In the genomic region with DNA sequence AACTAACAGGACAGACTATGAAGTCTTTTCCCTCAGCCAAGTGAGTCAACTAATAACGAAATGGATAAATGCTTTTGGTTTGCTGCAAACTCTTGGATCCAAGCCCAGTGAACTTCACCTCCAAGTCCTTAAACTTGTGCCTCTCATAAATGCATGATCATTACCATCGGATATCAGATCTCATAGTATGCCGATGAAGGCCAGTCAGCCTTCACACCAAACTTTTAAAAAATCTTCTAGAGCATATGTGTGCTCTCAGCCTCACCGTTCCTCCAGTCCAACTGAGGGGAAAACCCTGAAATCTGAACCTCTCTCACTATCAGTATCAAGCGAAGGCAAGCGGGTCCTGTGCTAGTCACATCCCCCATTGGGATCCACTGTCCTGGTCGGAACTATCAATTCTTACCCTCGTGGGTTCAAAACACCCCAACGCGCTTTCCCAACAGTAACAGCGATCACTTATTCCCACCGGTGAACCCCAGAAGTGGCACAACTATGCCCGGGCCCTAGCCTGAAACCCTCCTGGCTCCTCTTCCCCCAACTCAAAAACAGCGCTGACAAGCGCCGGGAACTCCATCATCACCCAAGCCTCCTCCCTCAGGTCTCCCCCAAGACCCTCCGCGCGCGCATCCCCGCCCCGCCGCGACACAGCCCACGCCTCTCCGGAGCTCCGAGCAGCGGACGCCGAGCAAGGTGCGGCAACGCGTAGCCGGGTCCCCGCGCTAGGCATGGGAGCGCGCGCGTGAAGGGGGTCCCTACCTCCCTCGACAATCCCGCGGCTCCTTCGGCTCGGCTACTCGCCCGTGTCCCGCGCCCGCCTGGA, we compare ENCODE assay signal across 9 mouse cellular contexts. TPM values are rescaled to one million over a fixed set of nuclear protein-coding genes. Genes with fewer than 3 reads are reported as not detected.
A peak's percentile ranks its signal among the peaks of the same experiment; 100 is the strongest.
DNase-seq lines count a peak whose midpoint lies in the region; ATAC-seq lines count a peak whose summit lies in the region.
"Had no signal": no experiment of that assay in that cellular context is flagged by ENCODE, and none has a peak within 500 bp of the region (broad histone marks: within the 10 kb centered on the region; RNA-seq: fewer than 3 reads in every experiment).

No protein-coding gene starts in this region.

- H3K9me3 ChIP-seq in heart, embryonic 13.5 days, result no peaks in the 10 kb centered on the region
- no peaks in the 10 kb centered on the region for H3K9me3 ChIP-seq in midbrain, embryonic 13.5 days

- no peaks in the 10 kb centered on the region for H3K27me3 ChIP-seq in heart, embryonic 13.5 days (replicated peaks)
- H3K27me3 ChIP-seq in midbrain, embryonic 13.5 days, result no peaks in the 10 kb centered on the region

- ATAC-seq in heart, embryonic 13.5 days (ENCODE audit: extremely low read depth, insufficient number of reproducible peaks, low FRiP score, low TSS enrichment), result no peak
- peak; percentile 93 for ATAC-seq in midbrain, embryonic 13.5 days

- peak overlapping the region; percentile 74 for H3K4me2 ChIP-seq in heart, embryonic 13.5 days
- H3K4me2 ChIP-seq in midbrain, embryonic 13.5 days (replicated peaks), result peak overlapping the region; percentile 62

- peaks cover 48% of the 10 kb centered on the region for H3K4me1 ChIP-seq in heart, embryonic 13.5 days
- H3K4me1 ChIP-seq in midbrain, embryonic 13.5 days (replicated peaks), result peaks cover 21% of the 10 kb centered on the region

- under 1% methylated on average over 49 of the region's 50 CpGs for WGBS in heart, embryonic 13.5 days
- WGBS in midbrain, embryonic 13.5 days, result under 1% methylated on average over 50 of the region's 50 CpGs

- peak; percentile 17 to 32 for DNase-seq in frontal cortex, adult 2 months (ENCODE audit: extremely low spot score in 1 of 2, low spot score in 1 of 2)
- no peak for DNase-seq in frontal cortex, postnatal 10 days (ENCODE audit: low spot score in 2 of 2)
- peak; percentile 52 to 59 for DNase-seq in B cell, adult 2 months
- peak; percentile 17 for DNase-seq in c-Kit-negative CD71-positive TER-119-positive erythroid progenitor cells, embryonic 14.5 days (ENCODE audit: low read depth, low spot score)
- DNase-seq in kidney, postnatal 36 days, result peak; percentile 53 to 63
- DNase-seq in gastrocnemius, postnatal 10 days, result no peak

- H3K36me3 ChIP-seq in heart, embryonic 13.5 days, result no peaks in the 10 kb centered on the region
- H3K36me3 ChIP-seq in midbrain, embryonic 13.5 days, result no peaks in the 10 kb centered on the region

- peak overlapping the region; percentile 92 for H3K9ac ChIP-seq in heart, embryonic 13.5 days
- peak overlapping the region; percentile 83 for H3K9ac ChIP-seq in midbrain, embryonic 13.5 days (replicated peaks)

- H3K4me3 ChIP-seq in heart, embryonic 13.5 days, result peak overlapping the region; percentile 76
- peak overlapping the region; percentile 73 for H3K4me3 ChIP-seq in midbrain, embryonic 13.5 days (replicated peaks)

- peak overlapping the region; percentile 88 for H3K27ac ChIP-seq in heart, embryonic 13.5 days (replicated peaks)
- H3K27ac ChIP-seq in midbrain, embryonic 13.5 days, result peak overlapping the region; percentile 94

RNA-seq across cellular contexts. Expression of a gene that starts 0.6 kb away (rescaled TPM):
- 42.6 and 43.6 TPM in 2 replicates for polyA plus RNA-seq in frontal cortex, adult 2 months (2012; rRNA removed)
- polyA plus RNA-seq in heart, embryonic 13.5 days (2015; fragmentation: Nextera tagmentation; extraction: Ambion mirVana), result 42.4 and 46.1 TPM in 2 replicates
- polyA plus RNA-seq in midbrain, embryonic 13.5 days (2015; fragmentation: Nextera tagmentation; extraction: Ambion mirVana), result 57.9 and 59.3 TPM in 2 replicates
- total RNA-seq in gastrocnemius, postnatal 10 days (2021), result 10 to 100 TPM; 32.5 to 34.6 TPM

RNA-seq across cellular contexts. Expression of a gene that starts 41.0 kb away (rescaled TPM):
- polyA plus RNA-seq in frontal cortex, adult 2 months (2012; rRNA removed), result 75.1 and 75.6 TPM in 2 replicates
- polyA plus RNA-seq in heart, embryonic 13.5 days (2015; fragmentation: Nextera tagmentation; extraction: Ambion mirVana), result 5.1 and 5.2 TPM in 2 replicates
- polyA plus RNA-seq in midbrain, embryonic 13.5 days (2015; fragmentation: Nextera tagmentation; extraction: Ambion mirVana), result 7.6 and 8.3 TPM in 2 replicates
- total RNA-seq in gastrocnemius, postnatal 10 days (2021), result 10 to 100 TPM; 12.2 to 13.4 TPM

RNA-seq across cellular contexts. Expression of a gene that starts 58.3 kb away (rescaled TPM):
- 0.04 TPM in 1 of 2 replicates, not detected in the other for polyA plus RNA-seq in frontal cortex, adult 2 months (2012; rRNA removed)
- polyA plus RNA-seq in heart, embryonic 13.5 days (2015; fragmentation: Nextera tagmentation; extraction: Ambion mirVana), result not detected in 2 replicates
- polyA plus RNA-seq in midbrain, embryonic 13.5 days (2015; fragmentation: Nextera tagmentation; extraction: Ambion mirVana), result not detected in 2 replicates
- not detected for total RNA-seq in gastrocnemius, postnatal 10 days (2021)
- polyA plus RNA-seq: brain, embryonic 14.5 days had no signal

Comparison
In these comparisons a context has a peak if more than half of its experiments do, and no peak if none do; other contexts are left out.
1. DNase-seq: peak in frontal cortex, adult 2 months (2 of 2), B cell, adult 2 months (2 of 2), c-Kit-negative CD71-positive TER-119-positive erythroid progenitor cells, embryonic 14.5 days (single experiment) and kidney, postnatal 36 days (2 of 2); none in frontal cortex, postnatal 10 days (0 of 2) and gastrocnemius, postnatal 10 days (single experiment).